Mouse (Mus musculus) testis, adult 2 months (tissue): ENCODE results near the gene Cpa4. TPM values are rescaled to one million over a fixed set of nuclear protein-coding genes. Genes with fewer than 3 reads are reported as not detected.
A peak's percentile ranks its signal among the peaks of the same experiment; 100 is the strongest.

ENCODE experiments used
- H3K27ac ChIP-seq: fragments of 200-500 bp; 2 replicates; pipeline ENCODE4 v1.5.1; 2012; ENCODE audit warnings: low read depth, low read length; ENCODE audit not compliant: control insufficient read depth, insufficient read depth
- H3K27me3 ChIP-seq: fragments of 200-500 bp; 2 replicates; pipeline ENCODE4 v1.6.1; 2012; ENCODE audit warnings: mild to moderate bottlenecking, low read length, moderate library complexity; ENCODE audit not compliant: control insufficient read depth, insufficient read depth
- H3K36me3 ChIP-seq: fragments of 200-500 bp; 2 replicates; pipeline ENCODE4 v1.6.1; 2012; ENCODE audit warnings: mild to moderate bottlenecking, low read length; ENCODE audit not compliant: control insufficient read depth, insufficient read depth
- H3K4me1 ChIP-seq: fragments of 200-500 bp; 2 replicates; pipeline ENCODE4 v1.6.1; 2012; ENCODE audit warnings: low read length; ENCODE audit not compliant: control insufficient read depth, insufficient read depth
- H3K4me3 ChIP-seq: fragments of 200-500 bp; 2 replicates; pipeline ENCODE4 v1.5.1; 2012; ENCODE audit warnings: low read depth, mild to moderate bottlenecking, low read length, moderate library complexity, mixed read lengths; ENCODE audit not compliant: control insufficient read depth
- CTCF ChIP-seq: fragments of 200-500 bp; IDR thresholded peaks from 2 replicates; pipeline ENCODE4 v1.5.1; 2012; ENCODE audit warnings: low read depth, mild to moderate bottlenecking, inconsistent platforms, low read length, moderate library complexity; ENCODE audit not compliant: control insufficient read depth, insufficient read depth, insufficient replicate concordance
- POLR2A ChIP-seq: fragments of 200-500 bp; IDR thresholded peaks from 2 replicates; pipeline ENCODE4 v1.6.1; 2012; ENCODE audit warnings: low read depth, mild to moderate bottlenecking, inconsistent platforms, low read length, moderate library complexity; ENCODE audit not compliant: control insufficient read depth
- polyA plus RNA-seq: library from polyadenylated mRNA; depleted of rRNA; stranded (reverse); fragments of >200 nt; gene quantifications from 2 replicates; pipeline ENCODE4 v1.2.3, GENCODE M21; 2012

The Cpa4 gene
- polyA plus RNA-seq, 1 experiment = not detected

DNA sequence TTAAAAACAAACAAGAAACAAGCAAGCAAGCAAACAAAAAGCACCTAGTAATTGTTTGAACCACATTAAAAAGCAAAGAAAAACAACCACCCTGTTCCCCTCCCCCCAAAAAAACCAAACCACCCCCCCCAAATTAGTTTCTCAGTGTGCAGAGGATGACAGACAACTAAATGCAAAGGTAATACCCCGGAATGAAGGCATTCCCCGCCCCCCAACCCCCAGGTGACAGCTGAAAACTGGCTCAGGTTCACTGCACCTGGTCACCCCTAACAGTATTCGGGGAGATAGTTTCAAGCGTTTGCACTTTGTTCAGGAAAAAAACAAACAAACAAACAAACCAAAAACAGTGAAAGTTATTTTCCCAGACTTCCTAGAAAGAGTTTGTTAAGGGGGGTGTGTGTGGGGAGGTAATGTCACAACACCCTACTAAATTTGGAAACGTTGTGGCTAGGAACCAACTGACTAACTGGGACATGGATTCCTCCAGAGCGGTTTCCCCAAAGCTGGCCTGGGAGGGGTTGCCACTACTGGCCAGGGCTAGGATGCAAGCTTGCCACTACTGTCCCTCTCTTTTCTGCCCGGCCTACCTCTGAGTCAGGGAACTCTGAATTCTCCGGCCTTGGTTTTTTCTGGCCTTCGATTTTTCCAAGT, 20.4 kb upstream of the Cpa4 start:
- no peak overlapping the region for H3K27ac ChIP-seq
- H3K4me3 ChIP-seq = no peak overlapping the region
- TF ChIP-seq POLR2A = no peak
- no peak for TF ChIP-seq CTCF
- H3K4me1 ChIP-seq = peaks cover 10% of the 10 kb centered on the region
- H3K27me3 ChIP-seq = no peaks in the 10 kb centered on the region; the same call in 1 of the 2 replicates
- H3K36me3 ChIP-seq = no peaks in the 10 kb centered on the region

DNA sequence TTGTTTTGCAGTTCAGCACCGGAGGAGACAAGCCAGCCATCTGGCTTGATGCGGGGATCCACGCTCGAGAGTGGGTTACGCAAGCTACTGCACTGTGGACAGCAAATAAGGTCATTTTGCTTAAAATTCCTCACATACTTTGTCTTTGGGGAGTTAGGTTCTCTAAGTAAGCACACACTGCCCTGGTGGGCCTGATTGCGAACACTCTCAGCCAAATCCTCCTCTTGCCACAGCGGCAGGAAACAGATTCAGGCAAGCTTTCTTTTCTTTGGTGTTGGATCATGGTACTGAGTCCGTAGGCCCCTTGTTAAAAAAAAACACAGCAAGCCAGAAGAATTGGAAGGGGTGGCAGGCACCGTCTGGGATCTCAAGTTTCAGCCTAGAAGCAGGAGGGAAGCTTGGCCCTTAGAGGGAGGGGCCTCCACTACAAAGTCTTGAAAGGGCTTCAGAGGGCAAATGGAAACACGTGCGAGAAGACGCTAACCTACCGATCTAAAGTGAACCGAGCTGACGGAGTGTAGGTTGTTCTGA, 18.9 kb upstream of the Cpa4 start:
- Histone ChIP-seq H3K27me3 (no peaks in the 10 kb centered on the region; the same call in 1 of the 2 replicates), H3K27ac (no peak overlapping the region), H3K4me1 (peaks cover 10% of the 10 kb centered on the region), H3K4me3 (no peak overlapping the region), H3K36me3 (no peaks in the 10 kb centered on the region)
- TF ChIP-seq POLR2A (no peak), CTCF (no peak)

DNA sequence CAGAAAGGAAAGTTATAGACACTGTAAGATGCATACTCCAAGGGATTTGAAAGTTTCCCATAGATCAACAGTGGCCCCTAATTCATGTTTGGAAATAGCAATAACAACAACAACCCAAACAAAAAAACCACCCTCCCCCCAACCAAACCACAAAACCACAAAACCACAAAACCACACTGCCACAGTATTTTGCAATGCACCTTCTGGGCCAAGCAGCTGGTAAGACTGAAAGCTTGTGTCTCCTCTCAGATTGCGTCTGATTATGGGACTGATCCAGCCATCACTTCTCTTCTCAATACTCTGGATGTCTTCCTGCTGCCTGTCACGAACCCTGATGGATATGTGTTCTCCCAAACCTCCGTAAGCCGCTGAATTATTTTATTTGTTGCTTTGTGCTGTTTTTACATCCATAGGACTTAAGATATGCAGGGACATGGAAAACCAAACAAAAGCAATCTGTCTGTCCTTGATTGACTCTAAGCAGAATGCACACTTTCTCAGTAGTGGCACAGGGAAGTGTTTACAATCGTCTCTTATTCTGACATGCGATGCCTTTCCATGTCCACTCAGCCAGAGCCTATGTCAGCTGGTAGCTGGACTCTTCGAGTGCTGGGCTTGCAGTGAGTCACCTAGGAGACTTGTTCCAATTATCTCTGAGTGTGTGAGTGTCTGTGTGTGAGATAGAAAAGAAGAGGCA, 17.5 kb upstream of the Cpa4 start:
- peaks cover 10% of the 10 kb centered on the region for H3K4me1 ChIP-seq
- H3K36me3 ChIP-seq = no peaks in the 10 kb centered on the region
- H3K27ac ChIP-seq = no peak overlapping the region
- no peaks in the 10 kb centered on the region; the same call in 1 of the 2 replicates for H3K27me3 ChIP-seq
- H3K4me3 ChIP-seq = no peak overlapping the region
- no peak for TF ChIP-seq POLR2A
- no peak for TF ChIP-seq CTCF

DNA sequence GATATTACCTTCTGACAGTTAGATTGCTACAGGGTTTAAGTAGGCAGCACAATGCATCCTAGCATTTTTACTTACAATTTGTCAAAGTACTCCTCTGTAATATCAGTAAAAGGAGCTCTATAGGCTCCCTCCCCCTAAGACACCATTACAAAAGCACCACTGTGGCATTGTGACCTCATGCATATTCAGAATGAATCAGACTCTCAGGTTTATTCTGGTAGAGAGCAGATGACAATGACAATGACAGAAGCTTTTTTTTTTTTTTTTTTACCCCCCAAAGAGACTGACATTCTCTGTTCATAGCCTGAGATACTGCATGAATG, 17.0 kb upstream of the Cpa4 start:
- no peaks in the 10 kb centered on the region for H3K36me3 ChIP-seq
- no peaks in the 10 kb centered on the region; the same call in 1 of the 2 replicates for H3K27me3 ChIP-seq
- peaks cover 10% of the 10 kb centered on the region for H3K4me1 ChIP-seq
- no peak overlapping the region for H3K4me3 ChIP-seq
- H3K27ac ChIP-seq = no peak overlapping the region
- TF ChIP-seq POLR2A (no peak), CTCF (no peak)

DNA sequence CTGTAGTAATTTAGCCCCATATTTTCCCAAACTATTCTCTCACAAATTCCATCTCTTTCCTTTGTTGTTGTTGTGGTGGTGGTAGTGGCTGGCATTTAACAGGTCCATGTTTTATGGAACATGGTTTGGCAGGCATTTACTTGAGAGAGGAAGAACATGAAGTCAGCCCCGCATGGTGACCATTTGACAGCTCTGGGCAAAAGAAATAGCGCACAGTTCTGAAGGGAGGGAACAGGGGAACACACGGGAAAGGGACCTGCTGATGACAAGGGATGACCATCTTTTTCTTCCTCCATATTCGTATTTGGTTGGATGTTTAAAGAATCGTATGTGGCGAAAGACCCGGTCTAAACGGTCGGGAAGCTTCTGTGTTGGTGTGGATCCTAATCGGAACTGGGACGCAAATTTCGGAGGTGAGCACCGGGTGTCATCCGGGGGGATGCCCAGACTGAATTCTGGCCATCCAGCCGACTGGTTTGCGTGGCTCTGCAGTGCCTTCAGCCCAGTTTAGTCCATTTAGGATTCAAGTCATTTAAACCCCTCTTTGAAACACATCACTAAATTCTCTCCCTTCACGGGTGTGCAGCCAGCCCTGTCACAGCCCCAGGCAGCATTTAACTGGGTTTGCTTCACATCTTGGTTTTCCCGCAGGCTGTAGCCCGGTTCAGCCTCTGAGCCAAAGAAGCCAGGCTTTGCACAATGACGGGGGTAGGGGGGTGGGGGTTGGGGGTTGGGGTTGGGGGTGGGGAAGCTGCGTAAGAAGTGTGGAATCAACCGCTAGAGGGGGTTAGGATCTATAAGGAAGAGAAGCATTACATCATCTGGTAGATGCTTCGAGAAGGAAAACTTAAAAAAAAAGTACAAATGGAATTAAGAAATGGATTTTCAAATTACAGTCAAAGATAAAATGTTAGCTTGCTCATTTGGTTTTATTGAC, 16.3 kb upstream of the Cpa4 start:
- Histone ChIP-seq H3K36me3 (no peaks in the 10 kb centered on the region), H3K4me1 (peaks cover 8% of the 10 kb centered on the region), H3K27ac (no peak overlapping the region), H3K27me3 (no peaks in the 10 kb centered on the region), H3K4me3 (0 out of 2 replicates have a peak overlapping the region, but pooled peaks have one; percentile 13)
- TF ChIP-seq CTCF = no peak
- TF ChIP-seq POLR2A = no peak

DNA sequence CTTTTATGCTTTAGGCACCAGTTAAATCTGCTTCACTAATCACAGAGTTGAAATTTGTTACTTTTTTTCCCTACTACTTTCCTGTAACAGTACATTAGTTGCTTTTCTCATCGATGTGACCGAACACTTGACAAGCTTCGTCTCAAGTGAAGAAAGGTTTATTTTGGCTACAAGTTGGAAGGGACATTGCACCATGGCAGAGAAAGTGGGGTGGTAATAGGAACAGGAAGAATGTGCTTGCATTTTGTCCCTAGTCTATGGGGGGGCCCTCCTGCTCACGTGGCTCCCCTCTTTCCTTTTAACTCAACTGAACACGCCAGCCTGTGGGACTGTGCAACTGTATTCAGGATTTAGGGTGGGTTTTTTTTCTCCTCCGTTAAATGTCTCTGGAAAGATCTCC, 15.5 kb upstream of the Cpa4 start:
- TF ChIP-seq POLR2A (no peak), CTCF (no peak)
- Histone ChIP-seq H3K4me1 (peaks cover 4% of the 10 kb centered on the region), H3K27ac (no peak overlapping the region), H3K27me3 (no peaks in the 10 kb centered on the region), H3K4me3 (no peak overlapping the region), H3K36me3 (no peaks in the 10 kb centered on the region)
